Mouse (Mus musculus) cerebellum, adult 2 months (tissue): Measurements from ENCODE around the gene Zbtb20. TPM values are rescaled to one million over a fixed set of nuclear protein-coding genes. Genes with fewer than 3 reads are reported as not detected.

Experiments used
- DNase-seq, 2 experiments: peaks; one replicate each; pipeline ENCODE4 v3.0.0; 2021
- H3K27ac ChIP-seq: fragments of 200-500 bp; 2 replicates; pipeline ENCODE4 v1.5.1; 2012; ENCODE audit warnings: low read length, control low read depth, inconsistent platforms; ENCODE audit not compliant: insufficient read depth
- H3K27me3 ChIP-seq: fragments of 200-500 bp; 2 replicates; pipeline ENCODE4 v1.6.1; 2012; ENCODE audit warnings: inconsistent platforms, mild to moderate bottlenecking, low read length, moderate library complexity; ENCODE audit not compliant: control insufficient read depth, insufficient read depth
- H3K4me1 ChIP-seq: fragments of 200-500 bp; 2 replicates; pipeline ENCODE4 v1.6.1; 2011; ENCODE audit warnings: low read length; ENCODE audit not compliant: control insufficient read depth, insufficient read depth
- H3K4me3 ChIP-seq: fragments of 200-500 bp; replicated peaks from 2 replicates; pipeline ENCODE3; 2011; ENCODE audit warnings: mild to moderate bottlenecking, low read depth, low read length, control low read depth; ENCODE audit not compliant: insufficient read depth
- CTCF ChIP-seq: fragments of 200-500 bp; IDR thresholded peaks from 2 replicates; pipeline ENCODE4 v1.5.1; 2011; ENCODE audit warnings: low read depth, mild to moderate bottlenecking, control low read depth, low read length, moderate library complexity, borderline replicate concordance; ENCODE audit not compliant: insufficient read depth
- POLR2A ChIP-seq: fragments of 200-500 bp; IDR thresholded peaks from 2 replicates; pipeline ENCODE4 v1.6.1; 2011; ENCODE audit warnings: low read length, control low read depth, borderline replicate concordance; ENCODE audit not compliant: insufficient read depth
- WGBS: fragments of 180-500 bp; shearing (Covaris S2); methylation state at CpG from one replicate; pipeline ENCODE4 v1.1.7; 2018; 5-methylcytosine and 5-hydroxymethylcytosine counted together
- polyA plus RNA-seq: library from polyadenylated mRNA; depleted of rRNA; stranded (reverse); fragments of >200 nt; gene quantifications from 2 replicates; pipeline ENCODE4 v1.2.3, GENCODE M21; 2012

Zbtb20 gene
- polyA plus RNA-seq, 1 experiment = 25.2 TPM

DNA sequence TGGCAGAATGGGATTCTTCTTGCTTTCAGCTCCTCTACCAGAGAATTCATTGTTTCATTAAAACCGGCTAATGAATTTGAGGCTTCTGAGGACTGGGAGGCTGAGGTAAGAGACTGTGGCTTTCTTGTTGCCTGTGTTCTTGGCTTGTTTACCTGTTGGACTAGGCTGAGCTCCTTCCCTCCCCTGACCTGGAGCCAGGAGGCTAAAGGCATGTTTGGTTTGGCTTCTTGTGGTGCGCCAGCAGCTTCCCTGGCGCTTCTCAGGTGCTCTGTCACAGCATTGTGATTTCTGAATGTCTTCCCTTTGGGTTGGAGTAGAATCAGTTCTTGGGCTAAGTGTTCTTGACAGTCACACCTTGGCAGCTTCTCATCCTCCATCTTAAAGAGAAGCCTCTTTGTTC lies 171.0 kb downstream of the Zbtb20 start:
- DNase-seq = peak in 1 of 2 experiments; percentile 22
- no peaks in the 10 kb centered on the region for H3K27me3 ChIP-seq
- peak overlapping the region; percentile 30; the same call in 1 of the 2 replicates for H3K27ac ChIP-seq
- TF ChIP-seq POLR2A (no peak), CTCF (no peak)
- H3K4me3 ChIP-seq = no peak overlapping the region
- 62% methylated on average over 3 of the region's 3 CpGs for WGBS
- H3K4me1 ChIP-seq = peaks cover 3% of the 10 kb centered on the region

DNA sequence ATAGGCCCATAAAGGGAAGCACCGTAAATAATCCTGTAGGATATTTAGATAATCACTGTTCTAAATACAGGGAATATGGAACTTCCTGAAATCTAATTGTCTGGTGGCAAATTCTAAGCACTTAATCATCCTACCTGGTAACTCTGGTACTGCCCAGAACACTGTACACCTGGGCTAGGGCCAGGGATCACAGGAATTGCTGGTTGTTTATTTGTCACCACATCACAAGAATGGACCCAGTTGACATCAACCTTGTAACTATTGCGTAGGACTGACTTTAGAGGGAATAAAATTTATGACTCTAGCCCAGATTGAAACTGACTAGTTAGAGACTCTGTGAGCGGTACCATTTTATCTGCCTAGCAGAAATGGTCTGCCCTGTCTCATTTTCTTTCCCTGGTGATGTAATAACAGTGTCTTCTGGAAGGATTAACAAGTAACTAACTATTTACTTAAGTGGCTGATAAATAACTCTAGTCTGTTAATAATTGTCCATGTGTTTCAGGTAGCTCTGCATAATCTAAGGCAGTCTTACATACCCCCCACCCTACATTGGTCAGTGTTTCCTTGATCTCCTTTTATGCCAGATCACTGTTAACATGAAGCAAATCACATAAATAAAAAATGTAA lies 194.1 kb downstream of the Zbtb20 start:
- TF ChIP-seq POLR2A (no peak), CTCF (no peak)
- Histone ChIP-seq H3K27me3 (no peaks in the 10 kb centered on the region), H3K4me3 (no peak overlapping the region), H3K27ac (no peak overlapping the region), H3K4me1 (no peaks in the 10 kb centered on the region)
- 93% methylated on average over 3 of the region's 3 CpGs for WGBS
- no peak for DNase-seq

DNA sequence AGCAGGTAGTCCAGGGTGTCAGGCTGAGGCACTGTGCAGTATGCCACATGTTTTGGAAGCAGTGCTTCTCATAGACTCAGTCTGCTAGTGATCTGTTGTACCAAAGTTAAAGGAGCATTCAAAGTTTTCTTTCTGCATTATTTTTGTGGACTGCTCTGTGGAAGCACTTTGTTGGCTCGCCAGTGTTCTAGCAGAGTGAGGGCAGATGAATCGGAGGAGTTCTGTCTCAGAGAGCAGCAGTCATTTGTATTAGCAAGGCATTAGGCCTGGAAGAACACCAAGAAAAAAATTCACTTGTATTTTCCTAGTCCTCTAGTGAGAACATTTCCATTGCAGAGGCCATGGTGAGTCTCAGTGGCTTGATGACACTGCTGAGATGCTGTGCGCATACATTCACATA lies 196.2 kb downstream of the Zbtb20 start:
- 63% methylated on average over 3 of the region's 3 CpGs for WGBS
- peak in 1 of 2 experiments; percentile 22 for DNase-seq
- Histone ChIP-seq H3K4me1 (no peaks in the 10 kb centered on the region), H3K27ac (no peak overlapping the region), H3K27me3 (no peaks in the 10 kb centered on the region), H3K4me3 (no peak overlapping the region)
- TF ChIP-seq POLR2A (no peak), CTCF (no peak)

DNA sequence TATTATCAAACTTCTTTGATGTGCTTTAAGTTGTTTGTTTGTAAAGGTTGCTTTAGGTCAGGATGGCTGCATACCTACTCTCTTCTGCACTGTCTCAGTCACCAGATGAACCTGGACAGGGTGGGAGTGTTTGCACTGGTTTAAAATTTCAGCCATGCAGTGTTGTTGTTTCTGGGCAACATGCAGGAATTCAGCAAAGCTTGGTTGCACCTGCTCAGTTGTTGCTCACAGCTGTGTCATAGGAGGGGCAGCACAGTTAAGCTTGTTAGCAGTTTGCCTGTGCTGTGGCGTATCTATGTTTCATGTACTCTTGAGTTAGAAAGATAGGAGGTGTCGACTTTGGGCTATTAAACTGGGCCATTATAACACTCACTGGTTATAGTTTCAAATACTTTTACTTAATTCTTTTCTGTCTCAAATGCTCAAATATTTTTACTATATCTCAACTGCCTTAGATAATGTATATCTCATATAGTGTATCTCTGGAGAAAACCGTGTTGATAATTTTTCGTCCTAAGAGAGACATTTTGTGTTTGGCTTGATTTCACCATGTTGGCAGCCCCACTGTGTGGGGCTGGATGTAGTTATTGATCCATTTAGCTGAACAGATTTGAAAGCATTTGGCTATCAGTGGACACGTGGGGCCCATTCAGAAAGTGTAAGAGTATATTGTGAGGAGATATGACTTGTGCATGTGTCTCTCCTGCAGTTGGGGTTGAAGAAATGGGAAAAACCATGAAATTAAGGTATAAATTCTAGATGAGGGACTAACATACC lies 197.3 kb downstream of the Zbtb20 start:
- Histone ChIP-seq H3K27me3 (no peaks in the 10 kb centered on the region), H3K4me1 (no peaks in the 10 kb centered on the region), H3K27ac (no peak overlapping the region), H3K4me3 (no peak overlapping the region)
- DNase-seq = no peak
- TF ChIP-seq POLR2A (no peak), CTCF (no peak)
- 83% methylated on average over 5 of the region's 5 CpGs for WGBS

DNA sequence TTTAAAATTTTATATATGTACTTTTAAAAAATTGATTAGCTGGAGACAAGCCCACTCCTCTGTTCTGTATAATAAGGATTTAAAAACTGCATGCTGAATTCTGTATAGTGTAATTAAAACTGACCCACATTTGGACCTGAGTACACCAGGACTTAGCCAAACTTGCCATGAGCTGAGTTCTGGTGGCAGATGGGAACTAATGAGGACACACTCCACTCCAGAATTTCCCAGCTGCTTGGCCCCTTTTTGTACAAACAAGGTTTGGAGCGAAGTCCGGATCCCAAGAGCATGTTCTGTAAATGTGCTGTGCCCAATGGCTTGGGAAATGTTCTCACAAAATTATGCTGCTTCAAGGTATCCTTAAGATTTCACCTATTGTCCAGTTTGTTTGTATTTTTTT lies 204.7 kb downstream of the Zbtb20 start:
- Histone ChIP-seq H3K4me1 (peaks cover 22% of the 10 kb centered on the region), H3K4me3 (no peak overlapping the region), H3K27me3 (no peaks in the 10 kb centered on the region), H3K27ac (peak overlapping the region; percentile 71; the same call in 1 of the 2 replicates)
- TF ChIP-seq CTCF (no peak), POLR2A (no peak)
- DNase-seq = peak; percentile 68 to 89
- 8% methylated on average over 2 of the region's 2 CpGs for WGBS

DNA sequence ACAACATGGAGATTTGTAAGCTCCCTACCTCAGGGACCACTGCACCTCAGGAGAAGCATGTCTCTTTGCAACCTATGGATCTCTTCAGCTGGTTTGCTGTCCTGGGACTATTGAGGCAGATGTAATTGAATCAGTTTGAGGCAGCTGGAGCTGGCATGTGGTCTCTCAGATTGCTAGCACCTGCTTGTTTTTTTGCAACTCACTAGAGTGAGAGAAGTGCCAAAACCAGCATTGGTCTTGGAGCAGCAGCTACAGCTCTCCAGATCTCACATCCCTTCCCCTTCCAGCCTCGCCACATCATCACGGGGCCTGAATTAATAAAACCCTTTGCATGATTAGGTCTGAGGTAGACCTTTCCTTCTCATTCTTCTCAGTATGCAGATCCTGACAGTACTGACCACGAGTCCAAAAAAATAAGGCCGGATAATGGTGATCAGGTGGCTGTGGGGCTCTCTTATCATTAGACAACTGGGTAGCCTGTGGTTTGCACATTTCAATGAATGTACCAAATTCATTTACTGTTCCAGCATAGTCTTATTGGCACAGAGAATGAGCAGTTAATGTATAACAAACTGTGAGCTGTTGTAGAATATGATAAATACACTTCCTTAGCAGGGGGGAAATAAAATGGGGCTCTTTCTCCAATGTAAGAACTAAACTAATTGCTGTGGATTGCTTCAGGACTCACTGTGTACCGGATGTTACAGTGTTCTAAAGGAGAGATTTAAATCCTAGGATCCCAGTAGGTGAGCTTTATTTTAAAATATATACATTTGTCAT lies 205.4 kb downstream of the Zbtb20 start:
- Histone ChIP-seq H3K27me3 (no peaks in the 10 kb centered on the region), H3K27ac (peak overlapping the region; percentile 71; the same call in 1 of the 2 replicates), H3K4me3 (no peak overlapping the region), H3K4me1 (peaks cover 22% of the 10 kb centered on the region)
- DNase-seq = peak; percentile 46 to 55
- WGBS = 55% methylated on average over 5 of the region's 5 CpGs
- TF ChIP-seq POLR2A (no peak), CTCF (no peak)

DNA sequence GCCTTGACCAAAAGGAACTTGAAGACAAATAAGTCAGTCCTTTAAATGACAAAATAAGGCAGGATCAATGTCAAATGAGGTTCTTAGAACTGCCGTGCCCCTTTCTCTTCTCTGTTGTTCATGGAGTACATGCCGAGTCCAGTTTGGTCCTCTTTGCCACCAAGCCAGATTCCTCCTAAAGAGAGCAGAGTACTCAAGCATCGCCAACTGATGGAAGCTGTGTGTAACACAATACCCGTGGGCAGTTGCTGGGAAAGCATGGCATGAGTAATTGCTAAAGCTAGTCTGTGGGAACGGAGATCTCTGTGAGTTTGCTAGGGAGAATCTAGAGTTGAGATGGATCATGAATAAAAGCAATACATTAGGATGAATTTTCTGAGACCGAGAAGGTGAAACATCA lies 206.3 kb downstream of the Zbtb20 start:
- Histone ChIP-seq H3K4me1 (peaks cover 22% of the 10 kb centered on the region), H3K4me3 (no peak overlapping the region), H3K27ac (no peak overlapping the region), H3K27me3 (no peaks in the 10 kb centered on the region)
- DNase-seq = no peak
- TF ChIP-seq CTCF (no peak), POLR2A (no peak)
- WGBS = 79% methylated on average over 6 of the region's 6 CpGs

DNA sequence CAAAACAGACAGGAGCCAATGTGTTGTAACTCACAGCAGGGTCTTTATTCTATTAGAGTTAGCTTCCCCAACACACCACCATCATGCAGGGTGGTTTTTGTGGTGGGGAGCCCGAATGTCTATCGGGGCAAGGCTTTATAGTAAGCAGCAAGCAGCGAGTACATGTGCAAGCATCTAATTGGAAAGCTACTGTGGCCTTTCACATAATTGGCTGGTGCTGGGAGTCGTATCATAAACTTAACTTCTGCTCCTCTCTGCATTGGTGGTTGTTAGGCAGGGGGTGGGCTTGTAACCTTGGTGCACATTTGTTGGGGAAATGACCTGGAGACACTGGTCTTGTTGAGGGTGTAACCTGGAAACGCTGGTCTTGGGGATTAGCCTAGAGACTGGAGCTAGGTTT lies 207.1 kb downstream of the Zbtb20 start:
- WGBS = 81% methylated on average over 5 of the region's 5 CpGs
- Histone ChIP-seq H3K4me3 (no peak overlapping the region), H3K27me3 (no peaks in the 10 kb centered on the region), H3K27ac (no peak overlapping the region), H3K4me1 (peaks cover 22% of the 10 kb centered on the region)
- TF ChIP-seq POLR2A (no peak), CTCF (no peak)
- DNase-seq = no peak
